Mouse (Mus musculus) retina, embryonic 14.5 days (tissue): ENCODE data around the gene Ccdc141.

Experiments
- DNase-seq: peaks from one replicate; pipeline ENCODE4 v3.0.0-alpha.2; 2015; ENCODE audit warnings: low spot score

The Ccdc141 gene

GRCm38 (mm10) chr2:76972051-76972450, 198.4 kb downstream of the Ccdc141 start:
- DNase-seq = no peak

- no peak for DNase-seq
These were observed 199.4 kb downstream of the Ccdc141 start for GRCm38 (mm10) chr2:76971069-76971468.

- DNase-seq = peak; percentile 78
These were observed 199.8 kb downstream of the Ccdc141 start for GRCm38 (mm10) chr2:76970669-76971068.

- DNase-seq = no peak
These were observed 200.2 kb downstream of the Ccdc141 start for GRCm38 (mm10) chr2:76970204-76970603.

GRCm38 (mm10) chr2:76969637-76970036, 200.8 kb downstream of the Ccdc141 start:
- DNase-seq = no peak

GRCm38 (mm10) chr2:76968919-76969318, 201.5 kb downstream of the Ccdc141 start:
- peak; percentile 91 for DNase-seq

GRCm38 (mm10) chr2:76966582-76966981, 203.9 kb downstream of the Ccdc141 start:
- DNase-seq = no peak

GRCm38 (mm10) chr2:76966013-76966412, 204.4 kb downstream of the Ccdc141 start:
- no peak for DNase-seq

GRCm38 (mm10) chr2:76965542-76965941, 204.9 kb downstream of the Ccdc141 start:
- DNase-seq = no peak

- DNase-seq = no peak
These were observed 208.4 kb downstream of the Ccdc141 start for GRCm38 (mm10) chr2:76962045-76962432.

GRCm38 (mm10) chr2:76961420-76962044, 208.9 kb downstream of the Ccdc141 start:
- no peak for DNase-seq
